Mouse (Mus musculus): ENCODE measurements at regions not wholly inside any gene's neighbourhood (a gene's known extent, or its start where the extent isn't known, plus 50 kb on each side); places are given as distances from the start of the nearest gene placed in this dataset.
A peak's percentile ranks its signal among the peaks of the same experiment; 100 is the strongest.

- H3K9me3 ChIP-seq (ENCODE audit: low read length) = no peaks in the 10 kb centered on the region
- no peak for DNase-seq (ENCODE audit: low spot score)
Measured at GRCm38 (mm10) chr12:70640186-70640585, 185.1 kb upstream of the Frmd6 start.

GRCm38 (mm10) chr12:70644910-70645309, 180.4 kb upstream of the Frmd6 start:
- WGBS = 81% methylated on average over 2 of the region's 2 CpGs
- DNase-seq (ENCODE audit: low spot score) (no peak), ATAC-seq (no peak)
- Histone ChIP-seq H3K27me3 (replicated peaks; ENCODE audit: insufficient read depth, low read length) (no peaks in the 10 kb centered on the region), H3K9me3 (ENCODE audit: low read length) (no peaks in the 10 kb centered on the region), H3K4me1 (ENCODE audit: insufficient read depth, low read depth, low read length) (peaks cover 9% of the 10 kb centered on the region; the same call in 1 of the 2 replicates), H3K27ac (ENCODE audit: low read length) (no peak overlapping the region), H3K9ac (replicated peaks; ENCODE audit: low read depth) (no peak overlapping the region), H3K36me3 (ENCODE audit: insufficient read depth, low read length) (no peaks in the 10 kb centered on the region), H3K4me3 (ENCODE audit: low read depth, low read length) (no peak overlapping the region), H3K4me2 (replicated peaks; ENCODE audit: low read depth, low read length) (no peak overlapping the region)
- TF ChIP-seq CTCF (IDR thresholded peaks at IDR 0.05) (no peak), EP300 (IDR thresholded peaks at IDR 0.05) (no peak)

More at GRCm38 (mm10) chr12:70640186-70640585, 185.1 kb upstream of the Frmd6 start:
- no peaks in the 10 kb centered on the region for H3K27me3 ChIP-seq (replicated peaks; ENCODE audit: insufficient read depth, low read length)
- 76% methylated on average over 2 of the region's 2 CpGs for WGBS
- ATAC-seq = no peak
- TF ChIP-seq EP300 (IDR thresholded peaks at IDR 0.05) (no peak), CTCF (IDR thresholded peaks at IDR 0.05) (no peak)
- H3K4me2 ChIP-seq (replicated peaks; ENCODE audit: low read depth, low read length) = no peak overlapping the region
- no peak overlapping the region for H3K27ac ChIP-seq (ENCODE audit: low read length)
- H3K4me1 ChIP-seq (ENCODE audit: insufficient read depth, low read depth, low read length) = no peaks in the 10 kb centered on the region
- H3K4me3 ChIP-seq (ENCODE audit: low read depth, low read length) = no peak overlapping the region
- no peak overlapping the region for H3K9ac ChIP-seq (replicated peaks; ENCODE audit: low read depth)
- H3K36me3 ChIP-seq (ENCODE audit: insufficient read depth, low read length) = no peaks in the 10 kb centered on the region

GRCm38 (mm10) chr12:70645407-70645806, 179.9 kb upstream of the Frmd6 start:
- TF ChIP-seq CTCF (IDR thresholded peaks at IDR 0.05) = no peak
- no peak for TF ChIP-seq EP300 (IDR thresholded peaks at IDR 0.05)
- Histone ChIP-seq H3K4me1 (ENCODE audit: insufficient read depth, low read depth, low read length) (peaks cover 9% of the 10 kb centered on the region; the same call in 1 of the 2 replicates), H3K9me3 (ENCODE audit: low read length) (no peaks in the 10 kb centered on the region), H3K36me3 (ENCODE audit: insufficient read depth, low read length) (no peaks in the 10 kb centered on the region), H3K4me3 (ENCODE audit: low read depth, low read length) (no peak overlapping the region), H3K4me2 (replicated peaks; ENCODE audit: low read depth, low read length) (no peak overlapping the region), H3K9ac (replicated peaks; ENCODE audit: low read depth) (no peak overlapping the region), H3K27ac (ENCODE audit: low read length) (no peak overlapping the region), H3K27me3 (replicated peaks; ENCODE audit: insufficient read depth, low read length) (no peaks in the 10 kb centered on the region)
- no peak for DNase-seq (ENCODE audit: low spot score)
- ATAC-seq = no peak; the same call in 1 of the 2 replicates
- 77% methylated on average over 3 of the region's 3 CpGs for WGBS

- no peak for ATAC-seq
- DNase-seq (ENCODE audit: low spot score) = no peak
- Histone ChIP-seq H3K27me3 (replicated peaks; ENCODE audit: insufficient read depth, low read length) (no peaks in the 10 kb centered on the region), H3K9me3 (ENCODE audit: low read length) (no peaks in the 10 kb centered on the region), H3K4me2 (replicated peaks; ENCODE audit: low read depth, low read length) (no peak overlapping the region), H3K36me3 (ENCODE audit: insufficient read depth, low read length) (no peaks in the 10 kb centered on the region), H3K27ac (ENCODE audit: low read length) (no peak overlapping the region), H3K4me1 (ENCODE audit: insufficient read depth, low read depth, low read length) (peaks cover 9% of the 10 kb centered on the region; the same call in 1 of the 2 replicates), H3K9ac (replicated peaks; ENCODE audit: low read depth) (no peak overlapping the region), H3K4me3 (ENCODE audit: low read depth, low read length) (no peak overlapping the region)
- WGBS = 39% methylated on average over 6 of the region's 6 CpGs
- no peak for TF ChIP-seq EP300 (IDR thresholded peaks at IDR 0.05)
- no peak for TF ChIP-seq CTCF (IDR thresholded peaks at IDR 0.05)
Measured at GRCm38 (mm10) chr12:70647516-70647915, 177.8 kb upstream of the Frmd6 start.

- H3K27ac ChIP-seq (ENCODE audit: low read length) = peak overlapping the region; percentile 39
- no peak for TF ChIP-seq EP300 (IDR thresholded peaks at IDR 0.05)
- no peak for TF ChIP-seq CTCF (IDR thresholded peaks at IDR 0.05)
- no peaks in the 10 kb centered on the region for H3K36me3 ChIP-seq (ENCODE audit: insufficient read depth, low read length)
- ATAC-seq (peak; percentile 69), DNase-seq (ENCODE audit: low spot score) (peak; percentile 65)
- H3K9ac ChIP-seq (replicated peaks; ENCODE audit: low read depth) = no peak overlapping the region
- H3K4me3 ChIP-seq (ENCODE audit: low read depth, low read length) = no peak overlapping the region
- WGBS = 52% methylated on average over 6 of the region's 6 CpGs
- H3K27me3 ChIP-seq (replicated peaks; ENCODE audit: insufficient read depth, low read length) = no peaks in the 10 kb centered on the region
- no peaks in the 10 kb centered on the region for H3K9me3 ChIP-seq (ENCODE audit: low read length)
- peaks cover 9% of the 10 kb centered on the region; the same call in 1 of the 2 replicates for H3K4me1 ChIP-seq (ENCODE audit: insufficient read depth, low read depth, low read length)
- no peak overlapping the region for H3K4me2 ChIP-seq (replicated peaks; ENCODE audit: low read depth, low read length)
Measured at GRCm38 (mm10) chr12:70648179-70648811, 177.0 kb upstream of the Frmd6 start.

GRCm38 (mm10) chr12:70648812-70649188, 176.5 kb upstream of the Frmd6 start:
- H3K4me1 ChIP-seq (ENCODE audit: insufficient read depth, low read depth, low read length) = peaks cover 9% of the 10 kb centered on the region; the same call in 1 of the 2 replicates
- no peak overlapping the region for H3K4me3 ChIP-seq (ENCODE audit: low read depth, low read length)
- H3K9me3 ChIP-seq (ENCODE audit: low read length) = no peaks in the 10 kb centered on the region
- H3K9ac ChIP-seq (replicated peaks; ENCODE audit: low read depth) = no peak overlapping the region
- WGBS = 47% methylated on average over 1 of the region's 1 CpGs
- TF ChIP-seq CTCF (IDR thresholded peaks at IDR 0.05) = no peak
- no peak for TF ChIP-seq EP300 (IDR thresholded peaks at IDR 0.05)
- no peaks in the 10 kb centered on the region for H3K36me3 ChIP-seq (ENCODE audit: insufficient read depth, low read length)
- H3K27me3 ChIP-seq (replicated peaks; ENCODE audit: insufficient read depth, low read length) = no peaks in the 10 kb centered on the region
- DNase-seq (ENCODE audit: low spot score) = no peak
- H3K27ac ChIP-seq (ENCODE audit: low read length) = no peak overlapping the region
- no peak for ATAC-seq
- H3K4me2 ChIP-seq (replicated peaks; ENCODE audit: low read depth, low read length) = no peak overlapping the region
